Mouse (Mus musculus): ENCODE results near the gene Xxylt1.

DNA sequence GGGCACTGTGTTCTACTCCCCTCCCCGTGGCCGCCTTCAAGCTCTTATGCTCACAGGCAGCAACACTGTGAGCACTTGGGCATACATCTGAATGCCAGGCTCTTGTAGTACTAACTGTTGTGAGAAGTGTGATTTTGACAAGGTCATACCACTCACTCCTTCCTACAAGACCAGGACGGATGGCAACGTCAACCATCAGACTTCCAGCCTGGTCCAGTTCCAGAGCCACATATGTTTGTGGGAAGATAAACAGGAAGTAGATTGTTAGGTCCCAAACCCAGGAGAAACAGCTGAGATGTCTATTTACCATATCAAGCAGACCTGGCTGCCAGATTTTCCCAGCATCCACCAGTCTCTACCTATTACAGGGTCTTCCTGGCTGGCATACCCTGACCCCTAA lies 155.7 kb downstream of the Xxylt1 start:
- no peak for TF ChIP-seq CTCF (IDR thresholded peaks at IDR 0.05; ENCODE audit: control insufficient read depth, insufficient read depth, low read length)
- no peak for TF ChIP-seq POLR2A (IDR thresholded peaks at IDR 0.05; ENCODE audit: borderline replicate concordance, control insufficient read depth, low read depth, low read length)
